Mouse (Mus musculus): ENCODE data around the gene Scrn1.

- TF ChIP-seq CTCF (IDR thresholded peaks at IDR 0.05; ENCODE audit: control insufficient read depth, insufficient read depth, insufficient replicate concordance, low read depth, low read length) (no peak), POLR2A (IDR thresholded peaks at IDR 0.05; ENCODE audit: control insufficient read depth, low read depth, low read length) (no peak)
Measured at GRCm38 (mm10) chr6:54588212-54588611, 21.9 kb upstream of the Scrn1 start.

Measured in testis, adult 2 months (tissue).